Mouse (Mus musculus): ENCODE results near the gene Tmem132b.

Tmem132b gene

GRCm38 (mm10) chr5:125766941-125767340 lies 235.4 kb downstream of the Tmem132b start:
- DNase-seq (ENCODE audit: low read depth, low spot score): no peak

- no peak for DNase-seq (ENCODE audit: low read depth, low spot score)
Measured at GRCm38 (mm10) chr5:125767950-125768349, 236.4 kb downstream of the Tmem132b start.

DNA sequence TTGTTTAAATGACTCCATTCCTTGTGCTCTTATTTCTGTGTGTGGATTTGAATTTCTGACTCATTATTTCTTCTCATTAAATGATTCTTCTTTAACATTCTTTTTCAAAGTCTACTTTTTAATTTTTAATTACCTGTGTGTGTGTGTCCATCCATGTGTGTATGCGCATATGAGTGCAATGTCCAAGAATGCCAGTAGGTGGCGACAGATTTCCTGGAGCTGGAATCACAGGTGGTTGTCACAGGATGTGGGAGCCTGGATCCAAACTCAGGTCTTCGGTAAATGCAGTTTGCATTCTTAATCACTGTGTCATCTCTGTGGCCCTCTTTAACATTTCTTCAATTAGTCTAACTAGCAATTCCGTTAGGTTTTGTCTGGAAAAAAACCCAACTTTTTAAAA lies 240.7 kb downstream of the Tmem132b start:
- DNase-seq (ENCODE audit: low read depth, low spot score): peak; percentile 22

DNA sequence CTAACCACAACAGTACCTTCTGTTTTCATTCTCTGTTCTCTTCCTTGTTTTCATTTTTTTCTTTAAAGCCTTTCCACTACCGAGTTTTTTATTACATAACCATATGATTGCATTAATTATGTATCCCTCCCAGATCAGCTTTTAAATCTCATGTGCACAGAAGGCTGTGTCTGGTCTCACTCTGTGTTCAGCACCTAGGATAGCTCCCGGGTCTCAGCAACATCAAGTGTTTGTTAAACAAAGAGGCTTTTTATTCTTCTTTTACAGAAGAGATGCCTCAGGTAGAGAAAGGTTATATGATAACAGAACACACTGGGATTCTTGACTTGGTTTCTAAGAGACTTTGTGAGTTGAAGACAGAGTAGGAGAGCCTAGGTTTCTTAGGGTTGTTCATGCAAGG lies 241.2 kb downstream of the Tmem132b start:
- peak; percentile 44 for DNase-seq (ENCODE audit: low read depth, low spot score)

DNA sequence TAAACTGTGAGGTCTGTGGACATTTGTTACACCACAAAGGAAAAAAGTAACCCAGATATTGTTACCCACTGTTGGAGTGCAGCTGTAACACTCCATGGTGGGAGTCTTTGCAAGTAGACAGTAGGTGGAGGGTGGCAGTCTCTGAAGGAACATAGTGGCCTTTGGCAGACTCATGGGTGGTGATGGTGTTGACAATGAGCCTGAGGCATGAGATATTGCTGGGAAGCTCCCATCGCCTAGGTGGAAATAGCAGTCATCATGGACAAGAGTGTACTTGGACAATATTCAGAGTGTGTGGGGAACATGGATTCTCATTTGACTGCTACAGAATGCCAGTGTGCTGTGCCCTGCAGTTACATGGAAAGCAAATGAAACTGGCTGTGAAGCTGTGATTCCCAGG lies 248.8 kb downstream of the Tmem132b start:
- no peak for DNase-seq (ENCODE audit: low read depth, low spot score)

DNA sequence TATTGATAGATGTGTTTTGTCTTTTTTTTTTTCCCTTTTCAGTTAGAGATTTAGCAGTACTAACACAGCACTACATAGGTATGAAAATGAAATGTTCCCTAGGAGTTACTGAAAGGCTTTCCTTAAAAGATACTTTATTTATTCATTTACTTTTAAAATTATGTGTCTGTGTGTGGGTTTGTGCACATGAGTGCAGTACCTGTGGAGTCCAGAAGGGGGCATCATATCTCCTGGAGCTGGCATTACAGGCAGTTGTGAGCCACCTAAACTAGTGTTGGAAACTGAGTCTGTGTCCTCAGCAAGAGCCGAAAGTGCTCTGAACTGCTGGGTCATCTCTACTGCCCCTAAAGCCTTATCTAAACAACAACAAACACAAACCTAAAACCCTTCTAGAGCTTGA lies 261.1 kb downstream of the Tmem132b start:
- DNase-seq (ENCODE audit: low read depth, low spot score): peak; percentile 18

GRCm38 (mm10) chr5:125794318-125794717 lies 262.7 kb downstream of the Tmem132b start:
- no peak for DNase-seq (ENCODE audit: low read depth, low spot score)

GRCm38 (mm10) chr5:125799622-125800021 lies 268.0 kb downstream of the Tmem132b start:
- peak; percentile 16 for DNase-seq (ENCODE audit: low read depth, low spot score)

DNA sequence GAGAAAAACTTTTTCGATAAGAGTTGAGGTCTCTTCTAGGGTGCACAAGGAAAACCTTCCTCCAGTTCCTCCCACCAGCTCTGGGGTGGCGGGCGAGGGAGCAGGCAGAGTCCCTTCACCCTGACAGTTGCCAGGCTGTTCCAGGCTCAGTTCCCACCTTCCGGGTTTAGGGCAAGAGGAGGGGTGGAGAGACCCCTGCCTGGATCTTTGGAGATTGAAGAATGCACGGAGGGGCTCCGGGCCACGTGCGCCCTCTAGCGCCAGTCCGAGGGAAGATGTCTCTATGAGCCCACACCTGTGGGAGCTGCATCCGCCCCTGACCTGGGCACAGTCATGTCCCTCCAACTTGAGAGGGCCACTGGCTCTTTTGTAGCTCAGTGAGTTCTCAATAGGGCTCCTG lies 268.5 kb downstream of the Tmem132b start:
- peak; percentile 57 for DNase-seq (ENCODE audit: low read depth, low spot score)

- no peak for DNase-seq (ENCODE audit: low read depth, low spot score)
Measured at GRCm38 (mm10) chr5:125802801-125803200, 271.2 kb downstream of the Tmem132b start.

DNA sequence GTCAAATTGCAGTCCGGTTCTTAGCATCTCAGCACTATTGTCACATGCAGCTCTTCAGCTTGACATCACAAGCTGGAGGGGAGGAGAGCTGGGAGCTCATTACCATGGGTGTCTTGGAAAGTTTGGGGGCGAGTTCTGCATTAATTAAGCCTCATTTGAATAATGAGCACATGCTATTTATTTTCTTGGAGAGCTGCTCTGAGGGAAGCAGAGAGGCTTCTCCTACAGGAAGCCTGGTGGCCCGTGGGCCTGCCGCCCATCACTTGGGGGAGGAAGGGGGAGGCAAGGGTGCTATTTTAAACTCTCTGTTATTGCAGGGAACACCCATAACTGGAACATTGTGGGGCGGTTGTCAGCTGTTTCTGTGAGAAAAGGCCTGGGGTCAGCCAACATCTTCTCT lies 273.8 kb downstream of the Tmem132b start:
- no peak for DNase-seq (ENCODE audit: low read depth, low spot score)

DNA sequence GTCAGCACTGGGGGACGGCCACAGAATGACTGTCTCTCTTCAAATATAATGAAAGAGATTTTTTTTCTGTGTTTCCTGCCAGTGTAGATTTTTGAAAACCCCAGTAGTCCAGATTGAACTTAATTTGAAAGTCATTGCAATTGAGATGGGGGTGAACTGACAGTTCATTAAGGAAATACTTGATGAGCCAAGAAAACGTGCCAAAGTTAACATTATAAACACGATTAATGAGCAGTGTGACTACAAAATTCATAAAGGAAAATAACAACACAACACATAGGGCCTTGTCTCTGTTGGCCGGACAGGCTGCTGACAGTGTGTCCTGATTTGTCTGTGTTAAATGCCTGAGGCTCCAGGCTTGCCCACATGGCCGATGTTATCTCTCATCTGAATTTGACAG lies 276.3 kb downstream of the Tmem132b start:
- no peak for DNase-seq (ENCODE audit: low read depth, low spot score)

DNA sequence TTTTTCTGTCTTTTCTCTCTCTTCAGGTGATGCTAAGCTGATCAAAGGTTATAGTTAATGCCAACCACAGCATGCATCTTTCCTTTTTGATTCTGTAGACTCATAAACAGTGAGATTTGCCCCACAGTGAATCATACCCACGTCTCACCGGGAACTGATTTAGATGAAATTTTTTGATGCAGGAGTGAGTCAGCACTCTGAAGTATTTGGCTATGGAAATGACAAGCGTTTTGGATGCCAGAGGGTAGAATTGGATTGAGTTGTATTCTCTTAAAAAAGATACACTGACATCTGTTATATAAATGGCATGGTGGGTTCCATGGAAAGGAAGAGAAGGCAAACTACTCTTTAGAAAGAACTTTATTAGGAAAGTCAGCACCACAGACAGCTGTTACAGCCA lies 297.8 kb downstream of the Tmem132b start:
- no peak for DNase-seq (ENCODE audit: low read depth, low spot score)

DNA sequence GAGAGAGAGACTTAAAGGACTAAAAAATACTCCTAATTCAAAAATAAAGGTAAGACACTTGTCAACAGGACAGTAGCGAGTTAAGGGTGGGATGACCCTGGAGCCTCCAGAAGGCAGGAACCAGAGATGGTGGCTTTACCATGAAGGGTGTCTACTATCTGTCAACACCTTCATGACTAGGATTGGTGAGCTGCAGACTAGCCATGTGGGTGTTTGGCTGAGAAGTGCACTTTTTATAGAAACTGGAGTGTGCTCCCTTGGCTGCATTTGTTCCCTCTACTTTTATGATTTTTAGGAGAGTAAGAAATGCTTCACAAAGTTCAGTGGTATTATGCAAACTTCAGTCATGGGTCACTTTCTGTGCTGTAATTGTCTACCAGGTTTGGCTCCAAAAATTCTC lies 304.3 kb downstream of the Tmem132b start:
- DNase-seq (ENCODE audit: low read depth, low spot score): no peak

DNA sequence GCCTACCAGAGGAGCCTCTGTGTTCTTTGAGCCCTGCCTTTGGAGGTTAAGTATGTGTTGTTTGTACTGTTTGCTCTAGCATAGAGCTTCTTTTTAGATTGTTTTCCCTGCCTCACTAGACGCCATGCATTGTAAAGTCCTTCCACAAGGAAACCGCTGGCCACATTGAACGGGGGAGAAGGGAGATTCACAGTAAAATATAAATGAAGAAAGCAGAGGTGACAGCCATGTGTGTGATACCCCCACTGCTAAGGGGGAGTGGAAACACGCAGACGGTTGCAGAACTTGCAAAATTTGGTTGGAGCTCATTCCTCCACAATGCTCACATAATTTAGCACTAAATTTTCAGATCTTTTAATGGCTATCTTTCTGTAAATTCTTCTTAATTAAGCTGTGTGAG lies 305.2 kb downstream of the Tmem132b start:
- no peak for DNase-seq (ENCODE audit: low read depth, low spot score)

Data from R1 (cell line).